Mouse (Mus musculus) lung, postnatal 0 days (tissue): Measurements from ENCODE around the gene Rbm26. TPM values are rescaled to one million over a fixed set of nuclear protein-coding genes. Genes with fewer than 3 reads are reported as not detected.

ENCODE experiments used
- ATAC-seq: fragments of 200-750 bp; cut with Nextera tagmentation; 2 replicates; pipeline ENCODE4 v1.8.0; 2017; ENCODE audit warnings: moderate library complexity
- DNase-seq: peaks from one replicate; pipeline ENCODE4 v3.0.0-alpha.2; 2016; ENCODE audit warnings: low spot score
- H3K27ac ChIP-seq: fragments of 300-500 bp; sonication (generic); 2 replicates; pipeline ENCODE4 v1.5.1; 2014; ENCODE audit warnings: antibody characterized with exemption, mild to moderate bottlenecking, low read length, mixed read lengths
- H3K27me3 ChIP-seq: fragments of 300-500 bp; sonication (generic); replicated peaks from 2 replicates; pipeline ENCODE4 v1.6.1; 2014; ENCODE audit warnings: low read length, mixed read lengths; ENCODE audit not compliant: insufficient read depth
- H3K36me3 ChIP-seq: fragments of 300-500 bp; sonication (generic); 2 replicates; pipeline ENCODE4 v1.6.1; 2014; ENCODE audit warnings: low read length, mixed read lengths; ENCODE audit not compliant: insufficient read depth
- H3K4me1 ChIP-seq: fragments of 300-500 bp; sonication (generic); 2 replicates; pipeline ENCODE4 v1.6.1; 2014; ENCODE audit warnings: antibody characterized with exemption, low read depth, low read length, mixed read lengths; ENCODE audit not compliant: insufficient read depth
- H3K4me2 ChIP-seq: fragments of 300-500 bp; sonication (generic); replicated peaks from 2 replicates; pipeline ENCODE4 v1.6.1; 2014; ENCODE audit warnings: low read depth, mild to moderate bottlenecking, low read length, moderate library complexity, mixed read lengths
- H3K4me3 ChIP-seq: fragments of 300-500 bp; sonication (generic); 2 replicates; pipeline ENCODE4 v1.5.1; 2014; ENCODE audit warnings: low read depth, low read length
- H3K9ac ChIP-seq: fragments of 300-500 bp; sonication (generic); replicated peaks from 2 replicates; pipeline ENCODE4 v1.6.1; 2014; ENCODE audit warnings: low read depth, mild to moderate bottlenecking
- H3K9me3 ChIP-seq: fragments of 300-500 bp; sonication (generic); 2 replicates; pipeline ENCODE4 v1.6.1; 2016; ENCODE audit warnings: low read length, mixed read lengths
- CTCF ChIP-seq: IDR thresholded peaks from 2 replicates; pipeline ENCODE4 v1.5.1; 2016; ENCODE audit warnings: antibody characterized with exemption, mild to moderate bottlenecking
- EP300 ChIP-seq: IDR thresholded peaks from 2 replicates; pipeline ENCODE4 v1.6.1; 2016; ENCODE audit warnings: antibody characterized with exemption, mild to moderate bottlenecking, control low read depth
- WGBS: fragments of 180-500 bp; shearing (Covaris S2); extraction: QIAGEN DNeasy Blood & Tissue Kit; methylation state at CpG from one replicate; pipeline ENCODE4 v1.1.7; 2014; 5-methylcytosine and 5-hydroxymethylcytosine counted together
- polyA plus RNA-seq: library from polyadenylated mRNA; unstranded; fragments of >200 nt; fragmentation: Nextera tagmentation; extraction: Ambion mirVana; gene quantifications from 2 replicates; pipeline ENCODE4 v1.2.1, GENCODE M21; 2015

Rbm26 gene
- polyA plus RNA-seq, 1 experiment from 2014 or later = 22.8 TPM

DNA sequence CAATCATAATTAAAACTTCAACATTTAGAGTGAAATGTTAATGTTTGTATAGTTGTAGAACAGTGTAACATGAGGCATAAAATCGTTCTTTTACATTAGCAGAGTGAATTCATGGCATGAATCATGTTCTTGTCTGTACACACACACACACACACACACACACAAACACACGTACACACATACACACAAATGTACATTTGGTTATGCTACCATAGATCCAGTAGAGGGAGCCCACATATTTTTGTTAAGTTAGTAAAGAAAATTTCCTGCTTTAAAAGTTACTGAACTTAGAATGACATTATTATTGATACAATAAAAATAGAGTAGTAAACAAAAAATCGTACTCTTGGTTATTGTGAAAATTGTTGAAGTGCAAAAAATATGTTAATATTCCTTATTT lies 7.7 kb upstream of the Rbm26 start:
- no peak for ATAC-seq
- Histone ChIP-seq H3K9ac (no peak overlapping the region), H3K4me2 (no peak overlapping the region), H3K27ac (no peak overlapping the region), H3K9me3 (no peaks in the 10 kb centered on the region), H3K27me3 (no peaks in the 10 kb centered on the region), H3K4me3 (no peak overlapping the region), H3K4me1 (no peaks in the 10 kb centered on the region), H3K36me3 (no peaks in the 10 kb centered on the region)
- WGBS = 27% methylated on average over 3 of the region's 3 CpGs
- DNase-seq = peak; percentile 36
- peak; percentile 62 for TF ChIP-seq CTCF
- no peak for TF ChIP-seq EP300

DNA sequence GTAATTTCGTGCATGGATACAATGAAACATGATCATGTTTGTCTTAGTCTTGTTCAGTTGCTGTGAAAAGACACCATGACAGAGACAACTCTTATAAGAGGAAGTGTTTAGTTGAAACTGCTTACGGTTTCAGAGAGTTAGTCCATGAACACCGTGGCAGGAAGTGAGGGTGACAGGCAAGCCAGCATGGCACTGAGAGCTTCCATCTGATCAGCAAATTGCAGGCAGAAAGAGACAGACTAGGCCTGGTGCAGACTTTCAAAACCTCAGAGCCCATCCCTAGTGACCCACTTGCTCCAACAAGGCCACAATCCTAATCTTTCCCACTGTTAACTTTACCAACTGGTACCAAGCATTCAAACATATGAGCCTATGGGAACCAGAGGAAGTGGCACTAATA lies 5.7 kb upstream of the Rbm26 start:
- TF ChIP-seq CTCF (no peak), EP300 (no peak)
- H3K27me3 ChIP-seq = no peaks in the 10 kb centered on the region
- no peaks in the 10 kb centered on the region for H3K36me3 ChIP-seq
- H3K4me3 ChIP-seq = no peak overlapping the region
- H3K4me1 ChIP-seq = no peaks in the 10 kb centered on the region
- no peak overlapping the region for H3K9ac ChIP-seq
- WGBS = 53% methylated on average over 3 of the region's 3 CpGs
- H3K4me2 ChIP-seq = no peak overlapping the region
- no peak overlapping the region for H3K27ac ChIP-seq
- no peaks in the 10 kb centered on the region for H3K9me3 ChIP-seq
- no peak for DNase-seq
- no peak for ATAC-seq

DNA sequence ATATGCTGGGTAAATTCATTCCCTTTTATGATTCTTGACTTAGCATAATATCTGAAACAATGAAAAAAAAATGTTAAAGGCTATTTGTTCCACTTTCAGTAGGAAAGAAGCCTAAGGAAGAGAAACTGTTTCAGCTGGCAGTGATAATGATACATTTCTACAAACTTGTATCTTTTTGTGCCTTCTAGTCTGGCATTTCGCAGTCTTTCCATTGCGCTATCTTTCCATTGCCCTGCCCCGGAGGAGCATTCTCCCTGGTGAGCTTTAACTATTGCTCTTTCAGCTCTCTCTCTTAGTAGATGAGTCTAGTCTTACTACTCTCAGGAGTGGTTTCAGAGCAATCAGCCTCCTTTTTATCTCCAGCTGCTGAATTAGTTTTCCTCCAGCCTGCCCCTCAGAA lies 2.6 kb upstream of the Rbm26 start:
- Histone ChIP-seq H3K9ac (no peak overlapping the region), H3K4me2 (no peak overlapping the region), H3K27ac (no peak overlapping the region), H3K27me3 (no peaks in the 10 kb centered on the region), H3K4me3 (no peak overlapping the region), H3K36me3 (no peaks in the 10 kb centered on the region), H3K4me1 (peaks cover 13% of the 10 kb centered on the region; the same call in 1 of the 2 replicates), H3K9me3 (no peaks in the 10 kb centered on the region)
- ATAC-seq = no peak
- WGBS = 95% methylated on average over 3 of the region's 3 CpGs
- DNase-seq = no peak
- no peak for TF ChIP-seq CTCF

DNA sequence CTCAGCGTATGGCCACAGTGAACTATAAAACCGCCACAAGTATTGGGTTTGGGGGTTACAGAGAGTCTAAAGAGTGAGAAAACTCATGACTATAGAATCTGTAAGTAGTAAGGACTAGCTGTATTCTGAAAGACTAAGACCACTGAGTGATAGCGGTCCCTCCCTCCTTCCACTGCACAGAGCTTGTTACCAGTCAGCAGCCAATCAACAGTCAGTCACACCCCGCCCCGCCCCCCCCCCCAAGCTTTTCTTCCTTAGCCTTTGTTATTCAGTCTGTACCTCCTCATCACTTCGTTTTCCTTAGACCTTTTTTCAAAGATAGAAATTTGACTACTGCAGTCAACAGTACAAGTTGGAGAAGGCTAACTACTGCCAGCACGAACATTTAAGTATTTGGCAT lies 1.9 kb upstream of the Rbm26 start:
- 67% methylated on average over 7 of the region's 7 CpGs for WGBS
- no peak for ATAC-seq
- H3K9ac ChIP-seq = no peak overlapping the region

DNA sequence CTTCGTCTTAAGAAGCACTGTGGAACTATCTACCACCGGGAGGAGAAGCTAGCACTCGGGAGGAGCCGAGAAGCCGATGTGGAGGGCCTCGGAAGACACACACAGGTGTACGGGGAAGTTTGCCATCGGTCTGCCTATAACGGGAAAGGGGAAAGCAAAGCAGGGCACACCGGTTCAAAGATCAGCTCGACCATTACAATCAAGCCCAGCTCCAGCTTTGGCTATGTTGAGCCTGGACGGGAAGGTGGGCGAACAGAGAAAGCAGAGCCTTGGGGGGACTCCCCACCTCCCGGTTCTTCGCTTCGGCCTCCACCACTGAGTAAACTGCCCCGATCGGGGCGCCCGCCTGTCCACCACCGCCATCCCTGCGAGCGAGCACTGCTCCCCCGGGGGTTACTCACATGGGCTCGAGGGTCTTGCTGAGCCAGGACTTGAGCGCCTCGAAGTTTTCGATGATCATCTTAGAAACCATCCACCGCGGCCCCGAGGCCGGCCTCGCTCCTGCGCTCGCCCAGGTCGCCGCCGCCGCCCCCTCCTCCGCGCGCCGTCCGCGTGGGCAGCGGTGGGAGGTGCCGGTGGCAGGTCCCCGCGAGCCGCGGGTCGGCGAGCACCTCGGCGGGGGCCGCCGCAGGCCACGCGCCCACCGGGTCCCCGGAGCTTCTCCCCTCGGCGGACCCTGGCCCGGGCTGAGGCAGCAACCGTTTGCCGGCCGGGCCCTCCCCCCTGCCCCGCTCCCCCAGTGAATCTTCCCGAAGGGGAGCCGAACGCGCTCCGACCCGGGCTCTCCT lies 552 bp downstream of the Rbm26 start:
- Histone ChIP-seq H3K27me3 (no peaks in the 10 kb centered on the region), H3K9ac (peak overlapping the region; percentile 99), H3K36me3 (no peaks in the 10 kb centered on the region), H3K4me1 (peaks cover 16% of the 10 kb centered on the region; the same call in 1 of the 2 replicates), H3K27ac (peak overlapping the region; percentile 87), H3K9me3 (no peaks in the 10 kb centered on the region), H3K4me3 (peak overlapping the region; percentile 99), H3K4me2 (peak overlapping the region; percentile 81)
- WGBS = under 1% methylated on average over 57 of the region's 74 CpGs
- ATAC-seq (peak; percentile 70), DNase-seq (peak; percentile 29)
- no peak for TF ChIP-seq CTCF
- no peak for TF ChIP-seq EP300

More for the DNA sequence above, 1.9 kb upstream of the Rbm26 start:
- no peaks in the 10 kb centered on the region for H3K9me3 ChIP-seq
- H3K27me3 ChIP-seq = no peaks in the 10 kb centered on the region
- TF ChIP-seq CTCF (no peak), EP300 (no peak)
- H3K4me2 ChIP-seq = no peak overlapping the region
- H3K4me3 ChIP-seq = no peak overlapping the region
- H3K27ac ChIP-seq = no peak overlapping the region
- peaks cover 13% of the 10 kb centered on the region; the same call in 1 of the 2 replicates for H3K4me1 ChIP-seq
- DNase-seq = no peak
- no peaks in the 10 kb centered on the region for H3K36me3 ChIP-seq

DNA sequence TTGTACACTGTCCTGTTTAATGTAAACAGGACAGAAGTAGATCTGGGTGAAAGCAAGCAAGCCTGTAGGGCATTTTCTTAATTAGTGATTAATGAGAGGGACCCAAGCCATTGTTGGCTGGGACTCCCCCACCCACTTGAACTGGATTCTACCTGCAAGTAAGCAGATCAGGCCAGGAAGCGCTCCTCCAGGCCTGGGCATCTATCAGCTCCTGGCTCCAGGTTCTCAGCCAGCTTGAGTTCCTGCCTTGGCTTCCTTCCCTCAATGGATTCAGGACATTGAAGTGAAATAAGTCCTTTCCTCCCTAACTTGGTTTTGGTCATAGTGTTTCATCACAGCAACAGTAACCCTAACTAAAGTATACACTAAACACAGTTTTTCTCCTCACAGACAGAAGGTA lies 9.9 kb downstream of the Rbm26 start:
- Histone ChIP-seq H3K27me3 (no peaks in the 10 kb centered on the region), H3K9me3 (no peaks in the 10 kb centered on the region), H3K9ac (no peak overlapping the region), H3K4me1 (no peaks in the 10 kb centered on the region), H3K27ac (no peak overlapping the region), H3K36me3 (no peaks in the 10 kb centered on the region), H3K4me2 (no peak overlapping the region), H3K4me3 (no peak overlapping the region)
- 90% methylated on average over 1 of the region's 1 CpGs for WGBS
- TF ChIP-seq EP300 = no peak
- ATAC-seq = no peak
- DNase-seq = no peak
